Mouse (Mus musculus) layer of hippocampus, postnatal 36 days (tissue): Measurements from ENCODE around the gene Nup37. TPM values are rescaled to one million over a fixed set of nuclear protein-coding genes. Genes with fewer than 3 reads are reported as not detected.

Experiments
- total RNA-seq, 2 experiments: library from RNA; stranded (reverse); gene quantifications; 2 replicates each; pipeline ENCODE4 v1.2.3; 2021

Gene Nup37
- total RNA-seq, 2 experiments from 2014 or later: 7.3 to 8.5 TPM

Other genes with a start within 250 kb of the Nup37 start
- gene Pmch, start 55.9 kb upstream of the Nup37 start, total RNA-seq: not detected
- gene Parpbp, start 51 bp upstream of the Nup37 start, total RNA-seq: under 1 TPM; 0.42 to 0.58 TPM
- 10 to 100 TPM; 22.4 to 23.5 TPM for gene Washc3, start 54.1 kb downstream of the Nup37 start, total RNA-seq
- 1 to 10 TPM; 1.2 to 1.5 TPM for gene Dram1, start 232.1 kb downstream of the Nup37 start, total RNA-seq
- 10 to 100 TPM; 71.5 to 80.8 TPM for gene Gnptab, start 232.1 kb downstream of the Nup37 start, total RNA-seq